In the genomic region with DNA sequence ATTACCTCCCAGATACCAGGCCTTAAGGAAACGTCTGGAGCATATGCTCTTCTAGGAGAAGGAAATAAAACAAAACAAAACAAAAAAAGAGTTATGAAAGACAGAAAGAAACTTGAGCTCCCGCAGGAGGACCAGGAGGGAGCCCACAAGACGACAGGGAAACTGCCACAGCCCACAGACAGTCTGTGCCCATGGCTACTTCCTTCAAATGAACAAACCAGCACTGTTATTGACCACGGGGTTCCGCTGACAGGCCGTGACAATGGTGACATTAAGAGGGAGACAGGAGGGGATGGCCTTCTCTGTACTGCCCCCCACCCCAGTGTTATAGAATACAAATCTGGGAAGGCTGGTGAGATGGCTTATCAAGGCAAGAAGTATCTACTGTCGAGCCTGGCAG, we compare ENCODE assay signal across 17 mouse cellular contexts.
"Had no signal": no experiment of that assay in that cellular context is flagged by ENCODE, and none has a peak within 500 bp of the region (broad histone marks: within the 10 kb centered on the region; RNA-seq: fewer than 3 reads in every experiment).

No protein-coding gene starts in this region.

- H3K9ac ChIP-seq: limb, embryonic 12.5 days; limb, embryonic 15.5 days; lung, embryonic 14.5 days; midbrain, embryonic 13.5 days; neural tube, embryonic 13.5 days had no signal

- H3K27me3 ChIP-seq: limb, embryonic 12.5 days; limb, embryonic 15.5 days; neural tube, embryonic 13.5 days had no signal

- H3K27ac ChIP-seq: kidney, postnatal 0 days; layer of hippocampus, adult 2 months; limb, embryonic 12.5 days; limb, embryonic 15.5 days; midbrain, embryonic 10.5 days; midbrain, embryonic 13.5 days; neural tube, embryonic 13.5 days had no signal

- H3K9me3 ChIP-seq: limb, embryonic 12.5 days; limb, embryonic 15.5 days; midbrain, embryonic 10.5 days; midbrain, embryonic 13.5 days; neural tube, embryonic 13.5 days had no signal

- DNase-seq: kidney, adult 2 months; kidney, postnatal 25 days; left cerebral cortex, postnatal 4 days; lung, embryonic 14.5 days; thymus, adult 18-20 months; thymus, postnatal 36 days had no signal

- H3K36me3 ChIP-seq: limb, embryonic 12.5 days; limb, embryonic 15.5 days; midbrain, embryonic 10.5 days; midbrain, embryonic 13.5 days; neural tube, embryonic 13.5 days had no signal

- ATAC-seq: intestine, postnatal 0 days; lung, postnatal 0 days; midbrain, embryonic 13.5 days; midbrain, embryonic 16.5 days had no signal

- H3K4me3 ChIP-seq: layer of hippocampus, adult 2 months; limb, embryonic 12.5 days; limb, embryonic 15.5 days; midbrain, embryonic 10.5 days; midbrain, embryonic 13.5 days; myocyte; neural tube, embryonic 13.5 days had no signal

- H3K4me2 ChIP-seq: limb, embryonic 12.5 days; limb, embryonic 15.5 days; lung, embryonic 14.5 days; midbrain, embryonic 13.5 days; neural tube, embryonic 13.5 days had no signal
